Mouse (Mus musculus) E14TG2a.4 (cell line): Measurements from ENCODE around the gene Atp5f1.

Experiments used
- CTCF ChIP-seq: conservative IDR thresholded peaks from 2 replicates; pipeline ENCODE4 v1.5.1; 2014; ENCODE audit warnings: low read length
- NANOG ChIP-seq: IDR thresholded peaks from 2 replicates; pipeline ENCODE4 v1.6.1; 2014; ENCODE audit warnings: borderline replicate concordance, low read length, mixed read lengths
- POU5F1 ChIP-seq: IDR thresholded peaks from 2 replicates; pipeline ENCODE4 v1.6.1; 2014; ENCODE audit warnings: low read length, borderline replicate concordance

GRCm38 (mm10) chr3:105912097-105912880, 47.6 kb downstream of the Atp5f1 start:
- no peak for TF ChIP-seq CTCF
- TF ChIP-seq POU5F1: no peak
- no peak for TF ChIP-seq NANOG
